Mouse (Mus musculus) heart, embryonic 11.5 days (tissue): ENCODE measurements around the gene Agrn. TPM values are rescaled to one million over a fixed set of nuclear protein-coding genes. Genes with fewer than 3 reads are reported as not detected.

ENCODE experiments used
- ATAC-seq: fragments of 200-750 bp; cut with Nextera tagmentation; replicated peaks from 2 replicates; pipeline ENCODE4 v1.8.0; 2017; ENCODE audit warnings: moderate library complexity; ENCODE audit not compliant: insufficient number of reproducible peaks, low FRiP score, low TSS enrichment
- H3K27ac ChIP-seq: fragments of 300-500 bp; sonication (generic); 2 replicates; pipeline ENCODE4 v1.5.1; 2014; ENCODE audit warnings: mild to moderate bottlenecking, low read depth, low read length
- H3K27me3 ChIP-seq: fragments of 300-500 bp; sonication (generic); 2 replicates; pipeline ENCODE4 v1.6.1; 2014; ENCODE audit warnings: mild to moderate bottlenecking, low read length, mixed read lengths; ENCODE audit not compliant: control insufficient read depth, insufficient read depth
- H3K36me3 ChIP-seq: fragments of 300-500 bp; sonication (generic); 2 replicates; pipeline ENCODE4 v1.6.1; 2014; ENCODE audit warnings: mild to moderate bottlenecking, low read length, moderate library complexity, mixed read lengths; ENCODE audit not compliant: control insufficient read depth, insufficient read depth
- H3K4me1 ChIP-seq: fragments of 300-500 bp; sonication (generic); 2 replicates; pipeline ENCODE4 v1.6.1; 2014; ENCODE audit warnings: low read length; ENCODE audit not compliant: control insufficient read depth, insufficient read depth
- H3K4me2 ChIP-seq: fragments of 300-500 bp; sonication (generic); 2 replicates; pipeline ENCODE4 v1.6.1; 2014; ENCODE audit warnings: mild to moderate bottlenecking, moderate library complexity
- H3K4me3 ChIP-seq: fragments of 300-500 bp; sonication (generic); 2 replicates; pipeline ENCODE4 v1.5.1; 2014; ENCODE audit warnings: low read depth, low read length
- H3K9ac ChIP-seq: fragments of 300-500 bp; sonication (generic); 2 replicates; pipeline ENCODE4 v1.6.1; 2014; ENCODE audit warnings: mild to moderate bottlenecking, low read depth, low read length, moderate library complexity
- H3K9me3 ChIP-seq: fragments of 300-500 bp; sonication (generic); replicated peaks from 2 replicates; pipeline ENCODE4 v1.6.1; 2016; ENCODE audit warnings: low read length; ENCODE audit not compliant: control insufficient read depth
- WGBS: fragments of 180-500 bp; shearing (Covaris S2); extraction: QIAGEN DNeasy Blood & Tissue Kit; methylation state at CpG from one replicate; pipeline ENCODE4 v1.1.7; 2014; ENCODE audit not compliant: insufficient replicate concordance; 5-methylcytosine and 5-hydroxymethylcytosine counted together
- polyA plus RNA-seq: library from polyadenylated mRNA; unstranded; fragments of >200 nt; fragmentation: Nextera tagmentation; extraction: Ambion mirVana; gene quantifications from 2 replicates; pipeline ENCODE4 v1.2.1, GENCODE M21; 2014

Agrn gene
- polyA plus RNA-seq, 1 experiment from 2014 or later, result 36.7 TPM

DNA sequence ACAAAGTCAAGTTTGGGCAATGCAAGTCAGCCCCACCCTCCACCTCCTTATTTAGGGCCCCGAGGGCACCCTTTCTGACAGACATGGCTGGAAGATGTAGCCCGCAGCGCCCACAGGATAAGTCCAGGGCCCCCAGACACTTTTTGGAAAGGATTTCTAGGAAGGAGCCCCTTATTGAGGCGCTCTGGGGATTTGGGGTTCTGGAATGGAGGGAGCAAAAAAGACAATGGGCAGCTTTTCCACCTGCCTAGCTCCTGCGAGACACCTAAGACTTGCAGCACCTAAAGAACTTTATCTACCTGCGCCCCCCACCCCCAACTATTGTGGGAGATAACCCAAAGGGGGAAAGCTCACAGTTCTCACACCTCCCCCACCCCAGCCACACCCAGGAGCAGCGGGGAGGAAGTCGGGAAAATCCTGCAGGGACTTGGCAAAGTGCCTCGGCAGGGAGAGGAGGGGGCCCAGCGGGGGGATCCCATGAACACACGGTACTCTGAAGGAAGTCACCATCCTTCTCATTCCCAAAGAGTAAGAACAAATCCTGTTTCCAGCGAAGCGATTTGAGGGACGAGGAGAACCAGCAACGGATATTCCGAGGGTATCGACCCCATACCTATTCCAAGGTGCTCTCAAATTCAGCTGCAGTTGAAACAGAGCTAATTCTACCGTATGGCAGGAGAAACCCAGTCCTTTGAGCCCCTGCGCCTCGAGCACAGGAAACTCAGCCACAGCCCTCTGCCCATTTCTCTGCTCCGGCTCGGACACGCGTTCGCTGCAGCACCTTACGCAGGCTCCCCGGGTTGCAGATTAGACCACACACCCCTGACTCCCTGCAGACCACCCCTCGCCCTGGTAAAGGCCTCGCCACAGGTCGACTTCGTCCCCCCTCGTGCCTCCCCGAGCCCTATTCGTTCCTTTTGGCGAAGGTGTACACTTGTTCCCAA lies 1.1 kb downstream of the Agrn start:
- Histone ChIP-seq H3K4me2 (peak overlapping the region; percentile 95), H3K4me3 (peak overlapping the region; percentile 93), H3K27me3 (no peaks in the 10 kb centered on the region), H3K27ac (peak overlapping the region; percentile 97), H3K9me3 (no peaks in the 10 kb centered on the region), H3K9ac (peak overlapping the region; percentile 89), H3K4me1 (peaks cover 40% of the 10 kb centered on the region), H3K36me3 (no peaks in the 10 kb centered on the region)
- WGBS, result 2% methylated on average over 35 of the region's 35 CpGs
- no peak for ATAC-seq

DNA sequence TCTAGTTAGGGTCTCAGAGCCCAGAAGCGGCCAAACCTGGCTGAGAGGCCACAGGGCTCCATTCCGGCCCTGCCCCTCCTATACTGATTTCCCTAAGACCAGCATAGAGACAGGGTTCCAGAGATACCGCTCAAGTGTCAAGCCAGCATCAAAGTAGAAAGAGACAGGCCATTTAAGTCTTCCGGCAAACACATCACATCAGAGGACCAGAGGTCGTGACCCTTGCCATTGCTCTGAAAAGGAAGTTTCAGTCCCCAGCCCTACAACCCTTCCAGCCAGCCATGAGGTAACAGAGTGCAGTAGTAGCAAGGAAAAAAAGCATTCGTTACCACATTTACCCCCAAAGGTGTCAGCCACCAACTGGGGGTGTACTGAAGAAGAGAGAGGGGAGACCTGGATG lies 2.9 kb downstream of the Agrn start:
- WGBS, result 46% methylated on average over 6 of the region's 6 CpGs
- H3K9ac ChIP-seq, result no peak overlapping the region
- no peak for ATAC-seq
- no peak overlapping the region for H3K27ac ChIP-seq
- H3K4me3 ChIP-seq, result no peak overlapping the region
- peak overlapping the region; percentile 19; the same call in 1 of the 2 replicates for H3K4me2 ChIP-seq
- peaks cover 48% of the 10 kb centered on the region for H3K4me1 ChIP-seq
- H3K36me3 ChIP-seq, result no peaks in the 10 kb centered on the region
- no peaks in the 10 kb centered on the region for H3K27me3 ChIP-seq
- H3K9me3 ChIP-seq, result no peaks in the 10 kb centered on the region

DNA sequence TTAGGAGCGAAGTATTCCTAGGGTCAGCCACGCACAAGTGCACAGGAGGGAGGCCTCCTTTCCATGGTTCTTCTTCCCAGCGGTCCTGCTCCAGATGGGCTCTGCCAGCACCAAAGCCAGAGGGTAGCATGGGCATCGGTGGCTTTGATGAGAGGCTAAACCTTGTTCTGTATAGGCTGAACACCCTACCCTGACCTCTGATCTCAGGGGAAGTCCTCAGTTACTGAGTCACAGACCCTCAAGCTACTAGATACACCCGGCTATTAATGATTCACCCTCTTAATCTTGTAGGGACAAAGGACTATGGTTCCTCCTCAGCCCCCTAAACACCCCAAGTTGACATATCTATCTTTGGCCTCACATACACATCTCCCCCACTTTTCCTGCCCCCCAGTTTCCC lies 3.4 kb downstream of the Agrn start:
- Histone ChIP-seq H3K36me3 (no peaks in the 10 kb centered on the region), H3K9me3 (no peaks in the 10 kb centered on the region), H3K4me1 (peaks cover 52% of the 10 kb centered on the region), H3K27ac (no peak overlapping the region), H3K27me3 (no peaks in the 10 kb centered on the region), H3K9ac (no peak overlapping the region), H3K4me2 (no peak overlapping the region), H3K4me3 (no peak overlapping the region)
- WGBS, result 66% methylated on average over 5 of the region's 5 CpGs
- no peak for ATAC-seq

DNA sequence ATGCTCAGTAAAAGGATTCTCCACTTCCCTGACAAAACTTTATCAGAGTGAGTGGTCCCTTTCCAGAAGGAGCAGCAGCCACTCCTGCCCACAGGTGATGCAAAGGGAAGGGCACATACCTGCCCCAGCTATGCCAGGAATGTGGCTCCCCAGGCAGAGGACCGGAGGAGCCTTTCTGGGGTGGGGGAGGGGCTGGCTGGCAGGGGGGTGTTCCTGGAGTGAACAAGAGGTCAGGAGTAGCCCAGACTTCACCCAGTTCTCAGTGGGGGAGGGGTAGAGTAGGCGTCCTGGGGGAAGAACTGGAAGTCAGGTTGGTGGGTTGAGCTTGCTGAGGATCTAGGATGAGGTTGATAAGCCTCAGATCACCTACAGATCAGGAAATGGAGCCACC lies 4.1 kb downstream of the Agrn start:
- H3K9ac ChIP-seq, result no peak overlapping the region
- ATAC-seq, result no peak
- H3K27me3 ChIP-seq, result no peaks in the 10 kb centered on the region
- H3K4me3 ChIP-seq, result no peak overlapping the region
- H3K27ac ChIP-seq, result no peak overlapping the region
- 16% methylated on average over 2 of the region's 2 CpGs for WGBS
- no peaks in the 10 kb centered on the region for H3K9me3 ChIP-seq
- no peak overlapping the region for H3K4me2 ChIP-seq
- H3K36me3 ChIP-seq, result no peaks in the 10 kb centered on the region
- H3K4me1 ChIP-seq, result peaks cover 60% of the 10 kb centered on the region

DNA sequence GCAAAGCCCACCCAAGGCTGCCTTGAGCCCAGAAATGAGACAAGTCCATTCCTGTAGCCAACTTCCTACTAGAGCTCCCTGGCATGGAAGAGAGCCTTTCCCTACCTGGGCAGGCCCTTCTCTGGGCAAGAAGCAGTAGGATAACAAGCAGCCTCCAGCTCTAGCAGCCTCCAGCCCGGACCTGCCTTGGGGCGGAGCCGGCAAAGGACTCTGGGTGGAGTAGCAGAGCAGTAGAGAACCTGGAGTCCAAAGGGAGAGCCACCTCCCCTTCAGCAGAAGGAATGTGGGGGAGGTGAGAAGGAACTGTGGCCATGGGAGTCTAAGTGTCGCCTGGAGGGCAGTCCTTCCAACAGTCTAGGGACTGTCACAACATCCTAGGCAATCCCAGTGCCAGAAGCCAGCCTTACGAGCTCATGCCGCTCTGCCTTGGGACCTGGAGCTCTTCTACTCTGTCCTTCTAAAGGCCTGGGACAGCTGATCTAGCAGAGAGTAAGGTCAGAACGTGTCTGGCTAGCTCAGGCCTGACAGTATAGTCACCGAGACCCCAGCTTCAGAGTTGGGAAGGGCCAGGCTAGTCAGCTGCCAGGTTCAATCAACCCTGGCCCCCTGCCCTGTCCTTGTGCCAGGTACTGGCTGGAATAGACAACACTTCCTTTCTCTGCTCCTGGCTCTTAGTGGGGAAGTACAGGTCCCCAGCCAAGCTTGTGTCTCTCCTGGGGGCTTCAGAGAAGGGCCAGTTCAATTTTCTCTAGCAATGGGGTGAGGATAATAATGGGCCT lies 4.7 kb downstream of the Agrn start:
- WGBS, result 40% methylated on average over 8 of the region's 8 CpGs
- Histone ChIP-seq H3K27me3 (no peaks in the 10 kb centered on the region), H3K27ac (no peak overlapping the region), H3K4me1 (peaks cover 65% of the 10 kb centered on the region), H3K9me3 (no peaks in the 10 kb centered on the region), H3K4me2 (no peak overlapping the region), H3K36me3 (no peaks in the 10 kb centered on the region), H3K4me3 (no peak overlapping the region), H3K9ac (no peak overlapping the region)
- ATAC-seq, result no peak

DNA sequence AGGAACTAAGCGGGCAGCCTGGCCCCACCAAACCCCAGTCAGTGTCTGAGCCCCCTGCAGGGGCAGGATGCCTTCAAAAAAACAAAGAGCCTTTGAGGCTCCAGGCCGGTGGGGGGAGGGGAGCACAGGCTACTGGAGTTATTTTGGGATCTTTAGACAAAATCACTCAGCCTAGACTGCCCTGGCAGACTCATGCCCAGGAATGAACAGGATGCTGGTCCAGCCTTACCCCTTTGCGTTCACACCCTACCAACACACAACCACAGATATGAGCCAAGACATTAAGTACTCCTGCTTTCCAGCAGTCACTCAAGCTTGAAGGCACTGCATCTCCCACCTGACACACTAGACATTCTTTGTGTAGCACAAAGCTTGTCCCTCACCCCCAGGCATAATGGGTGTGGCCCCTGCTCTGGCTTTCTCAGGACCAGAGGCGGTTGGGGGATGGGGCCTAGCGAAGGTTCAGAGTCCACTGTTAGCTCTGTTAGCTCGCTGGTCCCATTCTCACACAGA lies 8.4 kb downstream of the Agrn start:
- Histone ChIP-seq H3K27ac (peak overlapping the region; percentile 37), H3K9me3 (no peaks in the 10 kb centered on the region), H3K9ac (peak overlapping the region; percentile 34; the same call in 1 of the 2 replicates), H3K4me1 (peaks cover 77% of the 10 kb centered on the region), H3K4me3 (no peak overlapping the region), H3K36me3 (peaks cover 6% of the 10 kb centered on the region; the same call in 1 of the 2 replicates), H3K27me3 (no peaks in the 10 kb centered on the region), H3K4me2 (peak overlapping the region; percentile 36; the same call in 1 of the 2 replicates)
- ATAC-seq, result no peak; the same call in 1 of the 2 replicates
- 23% methylated on average over 6 of the region's 6 CpGs for WGBS

DNA sequence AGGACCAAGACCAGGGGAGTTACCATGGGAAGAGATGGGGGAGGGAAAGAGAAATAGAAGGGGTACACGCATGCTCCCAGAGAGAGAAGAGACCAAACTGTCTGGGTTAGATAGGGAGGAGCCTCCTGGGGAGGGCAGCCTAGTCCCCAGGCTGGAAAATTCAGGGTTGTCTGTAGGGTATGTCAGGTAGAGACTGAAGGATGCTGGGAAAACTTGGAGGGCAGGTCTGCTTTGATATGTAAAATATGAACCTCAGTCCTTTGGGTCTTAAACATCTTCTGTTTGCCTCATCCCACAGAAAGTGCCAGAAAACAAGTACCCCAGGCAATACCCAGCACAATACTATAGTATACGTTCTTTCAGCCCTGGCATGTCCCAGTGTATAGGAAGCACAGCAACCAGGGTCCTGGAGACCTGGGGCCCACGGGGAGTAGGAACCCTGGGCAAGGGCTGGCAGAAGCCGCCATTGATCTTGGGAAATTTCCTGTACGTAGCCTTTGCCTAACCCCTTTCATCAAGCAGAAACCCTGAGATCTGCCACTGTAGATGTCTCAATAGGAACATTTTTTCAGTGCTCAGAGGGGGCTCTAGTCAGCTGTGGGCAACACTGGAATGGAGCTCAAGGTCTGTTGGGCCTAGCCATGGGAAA lies 9.0 kb downstream of the Agrn start:
- Histone ChIP-seq H3K36me3 (peaks cover 6% of the 10 kb centered on the region; the same call in 1 of the 2 replicates), H3K4me1 (peaks cover 72% of the 10 kb centered on the region)

More for the DNA sequence above, 9.0 kb downstream of the Agrn start:
- no peaks in the 10 kb centered on the region for H3K9me3 ChIP-seq
- no peak; the same call in 1 of the 2 replicates for ATAC-seq
- no peaks in the 10 kb centered on the region for H3K27me3 ChIP-seq
- WGBS, result 63% methylated on average over 5 of the region's 5 CpGs
- H3K27ac ChIP-seq, result peak overlapping the region; percentile 37
- 0 out of 2 replicates have a peak overlapping the region, but pooled peaks have one; percentile 34 for H3K9ac ChIP-seq
- no peak overlapping the region for H3K4me3 ChIP-seq
- peak overlapping the region; percentile 36; the same call in 1 of the 2 replicates for H3K4me2 ChIP-seq
